12 mouse cellular contexts compared by ENCODE assay signal in genomic region chr12:91932490-91933361, GRCm38 (mm10).
DNase-seq lines count a peak whose midpoint lies in the region; TF ChIP-seq lines count a peak whose summit lies in the region.
"Had no signal": no experiment of that assay in that cellular context is flagged by ENCODE, and none has a peak within 500 bp of the region (broad histone marks: within the 10 kb centered on the region; RNA-seq: fewer than 3 reads in every experiment).

No protein-coding gene starts in this region.

- H3K4me3 ChIP-seq in gastrocnemius, adult 2 months: no peak overlapping the region
- no peak overlapping the region for H3K4me3 ChIP-seq in lung, adult 2 months (replicated peaks; ENCODE audit: extremely low read depth, low read depth, low read length)
- H3K4me3 ChIP-seq: embryonic facial prominence, embryonic 13.5 days had no signal

- no peak for DNase-seq in gastrocnemius, adult 2 months
- DNase-seq in gastrocnemius, postnatal 14 days: no peak
- no peak for DNase-seq in lung, adult 2 months
- DNase-seq in lung, postnatal 14 days: no peak
- peak; percentile 50 for DNase-seq in brain, embryonic 18.5 days (ENCODE audit: low read depth, low spot score)
- peak; percentile 58 for DNase-seq in mesoderm, embryonic 11.5 days (ENCODE audit: low read depth, low spot score)
- no peak for DNase-seq in urinary bladder, adult 18-20 months (ENCODE audit: low spot score in 2 of 2)
- DNase-seq in right cerebral cortex, adult 18-20 months: no peak
- DNase-seq: kidney, postnatal 10 days; thymus, postnatal 14 days had no signal

- intact Hi-C loops in gastrocnemius, adult 2 months (cut with DNase I): no loop called here
- intact Hi-C loops in gastrocnemius, postnatal 14 days (cut with DNase I; ENCODE audit: low total_unique reads): no loop called here

- TF ChIP-seq CTCF in gastrocnemius, adult 2 months (IDR thresholded peaks at IDR 0.05): peak; percentile 30; the same call in 1 of the 2 replicates
- TF ChIP-seq CTCF in lung, adult 2 months (IDR thresholded peaks at IDR 0.05; ENCODE audit: insufficient read depth, low read length): peak; percentile 9; the same call in 1 of the 2 replicates

- WGBS in lung, adult 2 months: 37% methylated on average over 7 of the region's 7 CpGs

- H3K27ac ChIP-seq in gastrocnemius, adult 2 months: no peak overlapping the region
- H3K27ac ChIP-seq: embryonic facial prominence, embryonic 13.5 days; liver, embryonic 14.5 days had no signal

- H3K4me1 ChIP-seq in lung, adult 2 months (ENCODE audit: control insufficient read depth, insufficient read depth, low read length): no peaks in the 10 kb centered on the region; the same call in 1 of the 2 replicates
- H3K4me1 ChIP-seq: embryonic facial prominence, embryonic 13.5 days had no signal

- TF ChIP-seq POLR2A in lung, adult 2 months (IDR thresholded peaks at IDR 0.05; ENCODE audit: borderline replicate concordance, extremely low read depth, low read depth, low read length): no peak

Comparison
In these comparisons a context has a peak if more than half of its experiments do, and no peak if none do; other contexts are left out.
1. DNase-seq: peak in brain, embryonic 18.5 days (single experiment) and mesoderm, embryonic 11.5 days (single experiment); none in gastrocnemius, adult 2 months (single experiment), gastrocnemius, postnatal 14 days (single experiment), lung, adult 2 months (single experiment), lung, postnatal 14 days (single experiment), urinary bladder, adult 18-20 months (0 of 2) and right cerebral cortex, adult 18-20 months (single experiment).